Mouse (Mus musculus): ENCODE measurements around the gene Tas2r144. TPM values are rescaled to one million over a fixed set of nuclear protein-coding genes. Genes with fewer than 3 reads are reported as not detected.

Tas2r144 gene
- polyA plus RNA-seq, 1 experiment from 2014 or later = not detected

DNA sequence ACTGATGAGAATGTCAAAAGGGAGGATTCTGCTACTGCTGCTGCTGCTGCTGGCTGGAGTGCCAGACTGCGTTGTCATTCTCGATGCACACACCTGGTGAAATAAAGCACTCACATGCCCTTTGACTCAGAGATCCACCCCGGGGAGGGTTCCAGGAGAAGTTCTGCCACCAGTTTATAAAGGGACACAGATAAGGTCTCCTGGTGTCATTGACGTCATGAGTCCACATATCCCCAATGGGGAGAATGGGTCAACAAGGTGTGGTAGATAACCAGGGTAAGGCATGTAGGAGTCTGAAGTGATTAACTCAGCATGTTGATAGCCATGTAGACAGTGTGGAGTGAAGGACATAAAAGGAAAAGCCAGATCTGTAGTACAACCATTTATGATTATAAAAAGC lies 14.5 kb downstream of the Tas2r144 start:
- no peak overlapping the region for H3K9ac ChIP-seq (replicated peaks; ENCODE audit: low read length)
- H3K4me1 ChIP-seq (ENCODE audit: control insufficient read depth, insufficient read depth, low read length) = no peaks in the 10 kb centered on the region
- H3K36me3 ChIP-seq (replicated peaks; ENCODE audit: control insufficient read depth, insufficient read depth, low read depth, low read length) = no peaks in the 10 kb centered on the region
- no peaks in the 10 kb centered on the region for H3K9me3 ChIP-seq (replicated peaks; ENCODE audit: control insufficient read depth, low read length)
- no peak overlapping the region for H3K4me3 ChIP-seq (ENCODE audit: low read depth, low read length)
- ATAC-seq (replicated peaks; ENCODE audit: insufficient number of reproducible peaks, low FRiP score, low TSS enrichment, low read depth) (no peak), DNase-seq (ENCODE audit: low spot score) (no peak)
- H3K4me2 ChIP-seq (ENCODE audit: low read depth, low read length) = no peak overlapping the region
- H3K27me3 ChIP-seq (ENCODE audit: control insufficient read depth, insufficient read depth, low read length) = no peaks in the 10 kb centered on the region
- WGBS = 80% methylated on average over 4 of the region's 4 CpGs
- no peak overlapping the region for H3K27ac ChIP-seq (replicated peaks; ENCODE audit: low read depth, low read length)

DNA sequence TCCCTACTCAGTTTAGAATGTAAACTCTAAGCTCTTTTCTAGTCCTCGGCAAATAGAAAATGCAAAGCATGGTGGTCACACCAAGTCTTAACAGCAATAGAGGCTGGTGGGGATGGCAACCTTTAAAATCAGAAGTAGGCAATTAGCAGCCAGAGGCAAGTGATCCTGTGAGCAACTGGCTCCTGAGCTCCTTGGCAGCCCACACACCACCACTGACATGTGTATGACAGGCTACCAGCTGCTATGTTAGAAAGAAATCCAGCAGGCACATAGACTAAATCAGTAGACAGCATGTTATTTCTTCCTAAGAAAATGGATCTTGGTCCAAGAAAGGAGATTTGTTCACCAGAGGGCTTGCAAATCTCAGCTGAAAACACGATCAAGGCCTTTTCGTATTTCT lies 16.1 kb downstream of the Tas2r144 start:
- no peak for ATAC-seq (replicated peaks; ENCODE audit: insufficient number of reproducible peaks, low FRiP score, low TSS enrichment, low read depth)
- H3K4me3 ChIP-seq (ENCODE audit: low read depth, low read length) = no peak overlapping the region
- no peaks in the 10 kb centered on the region for H3K36me3 ChIP-seq (replicated peaks; ENCODE audit: control insufficient read depth, insufficient read depth, low read depth, low read length)
- H3K4me1 ChIP-seq (ENCODE audit: control insufficient read depth, insufficient read depth, low read length) = no peaks in the 10 kb centered on the region
- H3K4me2 ChIP-seq (ENCODE audit: low read depth, low read length) = no peak overlapping the region
- H3K9me3 ChIP-seq (replicated peaks; ENCODE audit: control insufficient read depth, low read length) = no peaks in the 10 kb centered on the region
- WGBS = 91% methylated on average over 3 of the region's 3 CpGs
- no peaks in the 10 kb centered on the region for H3K27me3 ChIP-seq (ENCODE audit: control insufficient read depth, insufficient read depth, low read length)
- DNase-seq (ENCODE audit: low spot score) = no peak
- no peak overlapping the region for H3K9ac ChIP-seq (replicated peaks; ENCODE audit: low read length)
- no peak overlapping the region for H3K27ac ChIP-seq (replicated peaks; ENCODE audit: low read depth, low read length)

DNA sequence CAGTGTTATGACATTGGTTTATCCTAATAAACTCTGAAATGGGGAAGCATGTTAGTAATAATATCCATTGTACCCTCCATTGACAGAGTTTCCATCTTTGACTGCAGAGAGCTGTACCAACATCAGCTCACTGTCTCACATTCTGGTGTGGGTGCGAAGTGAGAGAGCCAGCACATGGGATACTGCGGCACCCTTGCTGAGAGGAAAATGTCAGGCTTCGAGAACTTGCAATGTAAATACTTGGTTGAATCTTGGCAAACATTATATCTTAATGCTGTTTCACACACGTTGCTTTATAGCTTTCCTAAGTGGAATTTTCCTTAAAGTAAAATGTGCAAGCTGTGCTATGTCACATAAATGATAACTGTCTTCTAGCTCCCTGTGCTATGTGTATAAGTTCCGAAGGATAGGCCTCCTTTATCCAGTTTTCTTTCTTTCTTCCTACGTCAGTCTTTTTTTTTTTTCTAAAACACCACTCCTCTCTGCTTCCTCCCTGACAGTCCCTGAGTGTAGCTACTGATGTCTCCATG lies 22.2 kb downstream of the Tas2r144 start:
- no peak overlapping the region for H3K4me2 ChIP-seq (ENCODE audit: low read depth, low read length)
- DNase-seq (ENCODE audit: low spot score) = no peak
- no peaks in the 10 kb centered on the region for H3K9me3 ChIP-seq (replicated peaks; ENCODE audit: control insufficient read depth, low read length)
- ATAC-seq (replicated peaks; ENCODE audit: insufficient number of reproducible peaks, low FRiP score, low TSS enrichment, low read depth) = no peak
- no peak overlapping the region for H3K4me3 ChIP-seq (ENCODE audit: low read depth, low read length)
- H3K27me3 ChIP-seq (ENCODE audit: control insufficient read depth, insufficient read depth, low read length) = no peaks in the 10 kb centered on the region
- no peaks in the 10 kb centered on the region for H3K36me3 ChIP-seq (replicated peaks; ENCODE audit: control insufficient read depth, insufficient read depth, low read depth, low read length)
- H3K27ac ChIP-seq (replicated peaks; ENCODE audit: low read depth, low read length) = no peak overlapping the region
- H3K4me1 ChIP-seq (ENCODE audit: control insufficient read depth, insufficient read depth, low read length) = no peaks in the 10 kb centered on the region
- 74% methylated on average over 6 of the region's 6 CpGs for WGBS
- H3K9ac ChIP-seq (replicated peaks; ENCODE audit: low read length) = no peak overlapping the region

DNA sequence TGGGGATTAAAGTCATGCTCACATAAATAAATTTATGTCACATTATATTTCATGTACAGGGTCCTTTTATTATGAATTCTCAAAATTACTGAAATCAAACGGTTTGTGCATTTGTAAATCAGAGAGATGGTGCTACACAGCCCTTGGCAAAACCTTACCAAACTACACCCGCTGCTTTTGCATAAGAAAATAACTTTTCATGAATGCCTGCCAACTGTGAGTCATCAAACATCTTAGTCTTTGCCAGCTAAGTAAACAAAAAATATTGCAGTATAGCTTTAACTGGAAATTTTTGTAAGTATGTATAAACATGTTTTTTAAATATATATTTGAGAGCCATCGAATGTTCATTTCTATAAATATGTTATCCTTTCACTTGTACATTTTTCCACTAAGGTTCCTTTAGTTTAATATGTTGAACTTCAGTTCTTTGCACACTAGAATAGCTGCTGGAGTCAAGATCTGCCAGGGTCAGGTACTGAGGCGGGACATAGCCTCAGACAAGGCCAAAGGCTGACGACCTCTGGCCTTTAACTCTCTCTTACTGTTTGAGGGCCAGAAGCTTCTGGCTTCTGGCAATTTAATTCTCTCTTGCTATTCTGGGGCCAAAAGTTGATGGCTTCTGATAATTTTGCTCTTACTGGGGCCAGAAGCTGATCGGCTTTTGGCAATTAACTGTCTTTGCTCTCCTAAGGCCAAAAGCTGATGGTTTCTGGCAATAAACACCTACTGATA lies 26.4 kb downstream of the Tas2r144 start:
- Histone ChIP-seq H3K9ac (replicated peaks; ENCODE audit: low read length) (no peak overlapping the region), H3K27ac (replicated peaks; ENCODE audit: low read depth, low read length) (no peak overlapping the region), H3K9me3 (replicated peaks; ENCODE audit: control insufficient read depth, low read length) (no peaks in the 10 kb centered on the region), H3K4me2 (ENCODE audit: low read depth, low read length) (no peak overlapping the region), H3K27me3 (ENCODE audit: control insufficient read depth, insufficient read depth, low read length) (no peaks in the 10 kb centered on the region), H3K4me1 (ENCODE audit: control insufficient read depth, insufficient read depth, low read length) (no peaks in the 10 kb centered on the region), H3K4me3 (ENCODE audit: low read depth, low read length) (no peak overlapping the region), H3K36me3 (replicated peaks; ENCODE audit: control insufficient read depth, insufficient read depth, low read depth, low read length) (no peaks in the 10 kb centered on the region)
- no peak for ATAC-seq (replicated peaks; ENCODE audit: insufficient number of reproducible peaks, low FRiP score, low TSS enrichment, low read depth)
- WGBS = 66% methylated on average over 6 of the region's 6 CpGs
- DNase-seq (ENCODE audit: low spot score) = no peak

DNA sequence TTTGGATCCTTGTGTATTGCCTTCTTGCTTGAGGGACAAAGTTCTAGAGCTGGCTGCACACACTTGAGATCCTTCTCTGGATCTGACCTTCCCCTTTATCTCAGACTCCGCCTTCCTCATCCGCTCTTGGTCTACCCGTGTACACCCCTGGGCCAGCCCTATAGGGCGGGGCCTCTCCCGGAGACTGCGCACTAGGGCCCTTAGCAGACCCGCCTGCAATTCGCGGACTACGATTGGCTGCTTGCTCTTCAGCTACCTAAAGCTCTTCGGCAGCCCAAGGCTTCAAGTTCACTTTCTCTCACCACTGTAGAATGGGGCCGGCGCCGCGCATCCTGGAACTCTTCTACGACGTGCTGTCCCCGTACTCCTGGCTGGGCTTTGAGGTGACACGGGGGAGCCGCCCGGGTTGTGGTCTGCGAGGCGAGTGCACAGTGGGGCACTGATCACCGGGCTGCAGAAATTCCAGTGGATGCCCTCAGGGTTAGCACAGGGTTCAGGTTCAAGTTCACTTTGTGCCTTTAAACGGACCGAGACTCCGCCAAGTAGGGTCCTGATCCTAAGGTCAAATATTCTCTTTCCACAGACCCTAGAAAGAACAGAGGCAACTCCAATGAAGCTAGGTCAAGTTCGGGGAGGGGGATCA lies 30.7 kb downstream of the Tas2r144 start, which contains the start of gene Gstk1:
Gene Gstk1 (plus strand): TSS at position 225 of the 643 bp plus-strand sequence.
- DNase-seq (ENCODE audit: low spot score) (peak; percentile 87), ATAC-seq (replicated peaks; ENCODE audit: insufficient number of reproducible peaks, low FRiP score, low TSS enrichment, low read depth) (peak; percentile 100)
- Histone ChIP-seq H3K36me3 (replicated peaks; ENCODE audit: control insufficient read depth, insufficient read depth, low read depth, low read length) (no peaks in the 10 kb centered on the region), H3K4me2 (ENCODE audit: low read depth, low read length) (peak within 1 kb of the TSS; percentile 75), H3K9ac (replicated peaks; ENCODE audit: low read length) (peak within 1 kb of the TSS; percentile 57), H3K27ac (replicated peaks; ENCODE audit: low read depth, low read length) (no peak within 1 kb of the TSS), H3K9me3 (replicated peaks; ENCODE audit: control insufficient read depth, low read length) (no peaks in the 10 kb centered on the region), H3K4me3 (ENCODE audit: low read depth, low read length) (peak within 1 kb of the TSS; percentile 45), H3K27me3 (ENCODE audit: control insufficient read depth, insufficient read depth, low read length) (no peaks in the 10 kb centered on the region), H3K4me1 (ENCODE audit: control insufficient read depth, insufficient read depth, low read length) (no peaks in the 10 kb centered on the region)
- WGBS = 2% methylated on average over 28 of the region's 28 CpGs

DNA sequence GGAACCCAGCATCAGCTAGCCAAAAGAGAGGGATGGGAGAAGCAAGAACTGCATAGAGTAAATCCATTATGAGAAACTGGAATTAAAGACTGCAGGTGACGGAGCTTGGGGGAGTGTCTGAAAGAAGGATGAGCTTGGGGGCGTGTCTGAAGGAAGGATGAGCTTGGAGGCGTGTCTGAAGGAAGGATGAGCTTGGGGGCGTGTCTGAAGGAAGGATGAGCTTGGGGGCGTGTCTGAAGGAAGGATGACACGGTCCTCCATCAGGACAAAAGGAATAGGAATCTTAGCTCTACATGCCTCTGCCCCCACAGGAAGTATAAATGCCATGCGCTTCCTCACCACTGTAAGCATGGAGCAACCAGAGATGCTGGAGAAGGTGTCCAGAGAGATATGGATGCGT lies 32.0 kb downstream of the Tas2r144 start:
- no peaks in the 10 kb centered on the region for H3K27me3 ChIP-seq (ENCODE audit: control insufficient read depth, insufficient read depth, low read length)

DNA sequence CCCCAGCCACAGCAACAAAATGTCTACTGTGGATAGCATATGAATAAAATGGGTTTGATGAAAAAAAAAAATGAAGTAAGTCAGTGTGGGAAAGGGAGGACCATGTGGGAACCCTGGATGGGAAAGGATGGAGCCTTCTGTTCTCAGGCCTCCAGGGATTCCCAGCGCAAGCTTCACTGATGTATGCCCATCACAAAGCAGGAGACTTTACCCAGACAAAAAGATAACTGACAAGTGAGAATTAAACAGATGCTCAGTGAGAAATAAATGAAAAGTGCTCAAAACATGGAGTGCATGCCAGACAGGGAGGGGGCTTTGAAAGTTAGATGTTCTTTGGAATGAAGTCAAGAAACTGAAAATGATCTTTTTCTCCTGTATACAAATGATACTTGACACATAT lies 32.9 kb downstream of the Tas2r144 start:
- H3K4me3 ChIP-seq (ENCODE audit: low read depth, low read length) = no peak overlapping the region
- no peaks in the 10 kb centered on the region for H3K27me3 ChIP-seq (ENCODE audit: control insufficient read depth, insufficient read depth, low read length)
- no peak overlapping the region for H3K4me2 ChIP-seq (ENCODE audit: low read depth, low read length)
- 75% methylated on average over 1 of the region's 1 CpGs for WGBS
- no peak for ATAC-seq (replicated peaks; ENCODE audit: insufficient number of reproducible peaks, low FRiP score, low TSS enrichment, low read depth)
- H3K4me1 ChIP-seq (ENCODE audit: control insufficient read depth, insufficient read depth, low read length) = no peaks in the 10 kb centered on the region
- H3K9me3 ChIP-seq (replicated peaks; ENCODE audit: control insufficient read depth, low read length) = no peaks in the 10 kb centered on the region
- H3K27ac ChIP-seq (replicated peaks; ENCODE audit: low read depth, low read length) = no peak overlapping the region
- DNase-seq (ENCODE audit: low spot score) = no peak
- no peak overlapping the region for H3K9ac ChIP-seq (replicated peaks; ENCODE audit: low read length)
- no peaks in the 10 kb centered on the region for H3K36me3 ChIP-seq (replicated peaks; ENCODE audit: control insufficient read depth, insufficient read depth, low read depth, low read length)

More for the DNA sequence above, 32.0 kb downstream of the Tas2r144 start:
- Histone ChIP-seq H3K9me3 (replicated peaks; ENCODE audit: control insufficient read depth, low read length) (no peaks in the 10 kb centered on the region), H3K36me3 (replicated peaks; ENCODE audit: control insufficient read depth, insufficient read depth, low read depth, low read length) (no peaks in the 10 kb centered on the region), H3K4me2 (ENCODE audit: low read depth, low read length) (no peak overlapping the region), H3K4me3 (ENCODE audit: low read depth, low read length) (no peak overlapping the region), H3K4me1 (ENCODE audit: control insufficient read depth, insufficient read depth, low read length) (no peaks in the 10 kb centered on the region), H3K9ac (replicated peaks; ENCODE audit: low read length) (no peak overlapping the region), H3K27ac (replicated peaks; ENCODE audit: low read depth, low read length) (no peak overlapping the region)
- ATAC-seq (replicated peaks; ENCODE audit: insufficient number of reproducible peaks, low FRiP score, low TSS enrichment, low read depth) = no peak
- WGBS = 10% methylated on average over 8 of the region's 8 CpGs
- no peak for DNase-seq (ENCODE audit: low spot score)

DNA sequence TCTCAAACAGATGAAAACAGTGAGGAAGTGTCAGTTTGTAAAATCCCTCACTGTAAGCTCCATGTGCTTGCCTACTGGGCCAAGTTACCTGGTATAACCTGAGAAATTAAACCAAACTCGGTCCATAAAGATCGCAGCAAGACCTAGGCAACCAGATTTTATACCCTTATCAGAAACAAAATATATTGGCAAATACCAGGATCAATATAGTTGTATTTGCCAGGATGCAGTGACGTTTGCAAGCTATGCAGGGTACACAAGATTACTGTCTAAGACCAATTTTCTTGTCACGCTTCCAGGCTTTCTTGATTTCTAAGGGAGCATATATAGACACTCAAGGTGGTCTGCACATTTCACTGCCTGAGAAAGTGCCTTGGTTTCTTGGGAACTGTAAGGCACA lies 36.7 kb downstream of the Tas2r144 start:
- whole genome bisulfite sequencing = 85% methylated on average over 4 of the region's 4 CpGs
- no peak overlapping the region for H3K4me2 ChIP-seq (ENCODE audit: low read depth, low read length)
- H3K4me3 ChIP-seq (ENCODE audit: low read depth, low read length) = no peak overlapping the region
- H3K9me3 ChIP-seq (replicated peaks; ENCODE audit: control insufficient read depth, low read length) = no peaks in the 10 kb centered on the region
- H3K9ac ChIP-seq (replicated peaks; ENCODE audit: low read length) = no peak overlapping the region
- ATAC-seq (replicated peaks; ENCODE audit: insufficient number of reproducible peaks, low FRiP score, low TSS enrichment, low read depth) (no peak), DNase-seq (ENCODE audit: low spot score) (no peak)
- H3K4me1 ChIP-seq (ENCODE audit: control insufficient read depth, insufficient read depth, low read length) = no peaks in the 10 kb centered on the region
- no peak overlapping the region for H3K27ac ChIP-seq (replicated peaks; ENCODE audit: low read depth, low read length)
- no peaks in the 10 kb centered on the region for H3K27me3 ChIP-seq (ENCODE audit: control insufficient read depth, insufficient read depth, low read length)
- H3K36me3 ChIP-seq (replicated peaks; ENCODE audit: control insufficient read depth, insufficient read depth, low read depth, low read length) = no peaks in the 10 kb centered on the region
